Mouse (Mus musculus): ENCODE data around the gene Scaper. TPM values are rescaled to one million over a fixed set of nuclear protein-coding genes. Genes with fewer than 3 reads are reported as not detected.

Gene Scaper
- polyA plus RNA-seq, 1 experiment = 1.5 TPM

DNA sequence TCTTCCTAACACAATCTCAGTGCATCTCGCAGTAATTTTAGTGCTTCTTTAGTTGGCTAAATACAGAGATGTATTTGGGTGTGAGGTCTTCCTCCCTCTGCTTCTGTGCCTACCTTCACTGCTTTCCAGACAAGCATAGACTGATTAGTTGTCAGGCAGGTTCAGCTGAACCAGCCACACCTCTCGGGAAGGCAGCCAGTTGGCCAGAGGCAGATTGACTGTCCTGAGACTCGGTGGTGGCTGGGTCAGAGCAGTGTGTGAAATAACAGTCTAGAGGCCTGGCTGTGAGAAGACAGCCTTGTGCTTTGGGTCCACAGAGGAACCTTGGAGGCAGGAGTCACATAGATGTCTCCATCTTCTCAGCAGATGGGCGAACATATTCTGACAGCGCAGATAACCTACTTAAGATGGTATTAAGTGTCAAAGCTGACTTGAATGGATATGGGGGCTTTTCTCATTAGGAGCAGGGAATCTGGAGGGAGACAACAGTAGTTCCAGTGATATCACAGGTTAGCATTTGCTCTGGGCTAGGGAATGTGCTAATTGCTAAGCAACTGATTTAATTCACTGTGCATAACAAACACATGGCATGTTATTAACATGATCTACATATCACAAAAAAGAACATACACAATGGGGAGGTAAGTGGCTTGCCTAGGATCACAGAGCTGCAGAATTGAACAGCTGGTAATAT, 369.3 kb downstream of the Scaper start:
- no peak overlapping the region for H3ac ChIP-seq (ENCODE audit: control insufficient read depth, insufficient read length)
- TF ChIP-seq POLR2A (IDR thresholded peaks at IDR 0.05; ENCODE audit: insufficient read length, low read depth) (no peak), SRF (IDR thresholded peaks at IDR 0.05; ENCODE audit: control insufficient read depth, insufficient read length, low read depth) (no peak), POLR2AphosphoS2 (IDR thresholded peaks at IDR 0.05; ENCODE audit: insufficient read length, low read depth) (no peak), E2F4 (IDR thresholded peaks at IDR 0.05; ENCODE audit: insufficient read depth) (no peak), TCF3 (IDR thresholded peaks at IDR 0.05; ENCODE audit: insufficient read length, low read depth) (no peak), TCF12 (IDR thresholded peaks at IDR 0.05; ENCODE audit: insufficient read depth, poor library complexity, severe bottlenecking) (no peak)
- H3K36me3 ChIP-seq (ENCODE audit: control insufficient read depth, insufficient read depth) = no peaks in the 10 kb centered on the region
- no peaks in the 10 kb centered on the region for H3K79me2 ChIP-seq (ENCODE audit: control insufficient read depth, insufficient read depth)
- peak overlapping the region; percentile 1 for H3K4me2 ChIP-seq (ENCODE audit: low read depth)
- no peaks in the 10 kb centered on the region for H3K27me3 ChIP-seq (ENCODE audit: control insufficient read depth, insufficient read depth, insufficient read length)
- H3K4me3 ChIP-seq = no peak overlapping the region

DNA sequence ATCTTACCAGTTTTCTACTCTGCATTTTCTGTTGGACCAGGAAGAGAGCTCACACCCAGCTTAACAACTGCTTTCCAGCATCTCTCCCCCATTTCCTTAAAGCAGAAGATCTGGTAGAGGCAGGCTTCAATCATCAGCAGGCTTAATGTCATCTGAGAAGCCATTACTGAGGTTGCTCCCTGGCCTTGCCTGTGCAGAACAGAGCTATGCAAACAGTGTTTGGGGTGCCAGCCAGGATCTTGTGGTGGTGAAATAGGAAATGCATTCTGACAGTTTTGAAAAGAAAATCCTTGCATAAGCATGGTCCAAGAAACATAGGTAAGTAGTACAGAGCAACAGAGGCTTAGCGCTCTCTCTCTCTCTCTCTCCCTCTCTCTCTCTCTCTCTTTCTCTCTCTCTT, 377.0 kb downstream of the Scaper start:
- H3K79me2 ChIP-seq (ENCODE audit: control insufficient read depth, insufficient read depth) = no peaks in the 10 kb centered on the region
- TF ChIP-seq USF1 (IDR thresholded peaks at IDR 0.05; ENCODE audit: low read depth) = no peak
- no peak for TF ChIP-seq E2F4 (IDR thresholded peaks at IDR 0.05; ENCODE audit: insufficient read depth)
- no peaks in the 10 kb centered on the region for H3K27me3 ChIP-seq (ENCODE audit: control insufficient read depth, insufficient read depth, insufficient read length)
- H3K4me2 ChIP-seq (ENCODE audit: low read depth) = no peak overlapping the region
- no peak overlapping the region for H3K4me3 ChIP-seq
- H3K36me3 ChIP-seq (ENCODE audit: control insufficient read depth, insufficient read depth) = no peaks in the 10 kb centered on the region
- H3ac ChIP-seq (ENCODE audit: control insufficient read depth, insufficient read length) = no peak overlapping the region

DNA sequence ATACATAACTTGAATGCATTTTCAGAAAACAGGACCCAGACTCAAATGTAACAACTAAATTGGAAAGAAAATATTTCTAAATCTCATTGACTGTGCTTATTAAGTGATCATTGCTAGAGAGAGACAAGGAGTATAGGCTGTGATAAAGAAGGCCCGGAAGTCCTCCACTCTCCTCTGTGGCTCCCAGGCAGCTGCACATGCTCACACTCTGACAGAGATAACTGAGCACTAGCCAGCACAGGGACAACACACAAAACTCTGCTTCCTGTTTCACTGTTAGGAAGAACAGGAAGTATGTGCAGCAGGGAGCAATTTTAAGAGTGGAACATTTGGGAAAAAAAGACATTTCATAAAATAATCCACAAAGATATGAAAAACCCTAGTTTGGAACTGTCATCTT, 382.9 kb downstream of the Scaper start:
- Histone ChIP-seq H3K79me2 (ENCODE audit: control insufficient read depth, insufficient read depth) (no peaks in the 10 kb centered on the region), H3K4me2 (ENCODE audit: low read depth) (no peak overlapping the region), H3ac (ENCODE audit: control insufficient read depth, insufficient read length) (no peak overlapping the region), H3K27me3 (ENCODE audit: control insufficient read depth, insufficient read depth, insufficient read length) (no peaks in the 10 kb centered on the region), H3K4me3 (no peak overlapping the region), H3K36me3 (ENCODE audit: control insufficient read depth, insufficient read depth) (no peaks in the 10 kb centered on the region)
- TF ChIP-seq POLR2A (IDR thresholded peaks at IDR 0.05; ENCODE audit: insufficient read length, low read depth) = no peak
- TF ChIP-seq MYOD1 (IDR thresholded peaks at IDR 0.05; ENCODE audit: control insufficient read depth in 1 of 3, insufficient read length in 2 of 3, low read depth in 2 of 3) = no peak
- no peak for TF ChIP-seq CEBPB (IDR thresholded peaks at IDR 0.05; ENCODE audit: insufficient read depth, poor library complexity, severe bottlenecking)
- TF ChIP-seq REST (IDR thresholded peaks at IDR 0.05; ENCODE audit: insufficient read depth, insufficient read length) = no peak
- no peak for TF ChIP-seq E2F4 (IDR thresholded peaks at IDR 0.05; ENCODE audit: insufficient read depth)

DNA sequence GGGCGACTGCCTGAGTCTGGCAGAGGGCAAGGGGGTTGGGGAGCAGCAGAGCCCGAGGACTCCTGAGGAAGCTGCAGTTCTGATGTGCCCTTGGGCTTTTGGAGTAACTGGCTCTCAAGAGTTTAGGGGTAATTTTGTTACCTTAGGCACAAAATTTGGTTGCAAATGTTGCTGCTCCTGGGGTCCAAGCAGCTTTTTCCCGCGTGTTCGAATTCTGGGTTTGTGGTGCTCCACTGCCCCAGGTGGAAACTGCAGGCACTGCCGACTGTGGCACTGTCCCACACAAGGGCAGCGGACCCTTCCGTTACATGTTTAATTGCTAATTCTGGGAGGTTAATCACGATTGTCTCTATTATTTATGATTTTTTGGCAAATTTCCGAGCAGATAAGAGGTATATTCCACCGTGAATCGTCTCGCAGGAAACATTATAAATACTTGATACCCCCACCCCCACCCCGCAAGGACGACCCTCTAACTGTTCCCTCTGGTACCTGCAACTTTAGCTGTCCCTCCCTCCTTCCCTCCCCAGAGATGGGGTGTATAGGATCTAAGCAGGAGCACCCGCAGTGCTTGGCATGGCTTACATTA, 388.5 kb downstream of the Scaper start:
- H3K27me3 ChIP-seq (ENCODE audit: control insufficient read depth, insufficient read depth, insufficient read length) = no peaks in the 10 kb centered on the region
- no peak overlapping the region for H3ac ChIP-seq (ENCODE audit: control insufficient read depth, insufficient read length)
- TF ChIP-seq POLR2AphosphoS2 (IDR thresholded peaks at IDR 0.05; ENCODE audit: insufficient read length, low read depth) (no peak), CEBPB (IDR thresholded peaks at IDR 0.05; ENCODE audit: insufficient read depth, poor library complexity, severe bottlenecking) (no peak), REST (IDR thresholded peaks at IDR 0.05; ENCODE audit: insufficient read depth, insufficient read length) (no peak), TCF3 (IDR thresholded peaks at IDR 0.05; ENCODE audit: insufficient read length, low read depth) (no peak), USF1 (IDR thresholded peaks at IDR 0.05; ENCODE audit: low read depth) (no peak), MYOD1 (IDR thresholded peaks at IDR 0.05; ENCODE audit: control insufficient read depth in 1 of 3, insufficient read length in 2 of 3, low read depth in 2 of 3) (no peak), E2F4 (IDR thresholded peaks at IDR 0.05; ENCODE audit: insufficient read depth) (no peak), TCF12 (IDR thresholded peaks at IDR 0.05; ENCODE audit: insufficient read depth, poor library complexity, severe bottlenecking) (no peak), SRF (IDR thresholded peaks at IDR 0.05; ENCODE audit: control insufficient read depth, insufficient read length, low read depth) (no peak), POLR2A (IDR thresholded peaks at IDR 0.05; ENCODE audit: insufficient read length, low read depth) (no peak), MAX (IDR thresholded peaks at IDR 0.05; ENCODE audit: low read depth) (no peak), MYOG (IDR thresholded peaks at IDR 0.05; ENCODE audit: control insufficient read depth in 1 of 3, insufficient read depth in 1 of 3, insufficient read length in 2 of 3, low read depth in 2 of 3) (no peak)
- H3K4me2 ChIP-seq (ENCODE audit: low read depth) = no peak overlapping the region
- H3K36me3 ChIP-seq (ENCODE audit: control insufficient read depth, insufficient read depth) = no peaks in the 10 kb centered on the region
- H3K4me3 ChIP-seq = no peak overlapping the region
- no peaks in the 10 kb centered on the region for H3K79me2 ChIP-seq (ENCODE audit: control insufficient read depth, insufficient read depth)

DNA sequence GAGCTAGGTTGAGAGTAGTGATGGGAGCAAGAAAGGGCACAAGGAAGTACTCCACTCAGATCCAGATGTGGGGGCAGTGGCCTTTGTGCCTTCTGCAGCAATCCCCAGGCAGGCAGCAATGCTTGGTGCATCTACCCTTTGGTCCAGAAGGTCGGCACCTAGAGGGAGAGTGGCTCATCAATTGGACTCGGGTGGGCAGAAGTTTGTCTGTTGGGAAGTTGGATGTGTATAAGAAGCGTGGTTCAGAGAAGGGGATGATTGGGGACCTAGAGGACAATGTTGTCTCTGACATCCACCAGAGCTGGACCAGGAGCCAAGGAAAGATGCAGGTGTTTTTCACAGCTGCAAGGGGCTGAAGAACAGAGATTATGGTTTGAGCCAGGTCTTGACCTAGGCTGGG, 389.0 kb downstream of the Scaper start:
- no peaks in the 10 kb centered on the region for H3K36me3 ChIP-seq (ENCODE audit: control insufficient read depth, insufficient read depth)
- no peak overlapping the region for H3K4me2 ChIP-seq (ENCODE audit: low read depth)
- H3K4me3 ChIP-seq = no peak overlapping the region
- H3K79me2 ChIP-seq (ENCODE audit: control insufficient read depth, insufficient read depth) = no peaks in the 10 kb centered on the region
- no peak overlapping the region for H3ac ChIP-seq (ENCODE audit: control insufficient read depth, insufficient read length)
- H3K27me3 ChIP-seq (ENCODE audit: control insufficient read depth, insufficient read depth, insufficient read length) = no peaks in the 10 kb centered on the region
- TF ChIP-seq CEBPB (IDR thresholded peaks at IDR 0.05; ENCODE audit: insufficient read depth, poor library complexity, severe bottlenecking) = no peak
- no peak for TF ChIP-seq TCF12 (IDR thresholded peaks at IDR 0.05; ENCODE audit: insufficient read depth, poor library complexity, severe bottlenecking)
- TF ChIP-seq USF1 (IDR thresholded peaks at IDR 0.05; ENCODE audit: low read depth) = no peak
- TF ChIP-seq MAX (IDR thresholded peaks at IDR 0.05; ENCODE audit: low read depth) = no peak
- TF ChIP-seq POLR2A (IDR thresholded peaks at IDR 0.05; ENCODE audit: insufficient read length, low read depth) = no peak
- TF ChIP-seq REST (IDR thresholded peaks at IDR 0.05; ENCODE audit: insufficient read depth, insufficient read length) = no peak
- TF ChIP-seq SRF (IDR thresholded peaks at IDR 0.05; ENCODE audit: control insufficient read depth, insufficient read length, low read depth) = no peak
- no peak for TF ChIP-seq TCF3 (IDR thresholded peaks at IDR 0.05; ENCODE audit: insufficient read length, low read depth)
- TF ChIP-seq MYOG (IDR thresholded peaks at IDR 0.05; ENCODE audit: control insufficient read depth in 1 of 3, insufficient read depth in 1 of 3, insufficient read length in 2 of 3, low read depth in 2 of 3) = no peak
- no peak for TF ChIP-seq E2F4 (IDR thresholded peaks at IDR 0.05; ENCODE audit: insufficient read depth)
- TF ChIP-seq MYOD1 (IDR thresholded peaks at IDR 0.05; ENCODE audit: control insufficient read depth in 1 of 3, insufficient read length in 2 of 3, low read depth in 2 of 3) = no peak
- no peak for TF ChIP-seq POLR2AphosphoS2 (IDR thresholded peaks at IDR 0.05; ENCODE audit: insufficient read length, low read depth)

All from myocyte (in vitro differentiated cells).